Mouse (Mus musculus): ENCODE data around the gene Pfkp. TPM values are rescaled to one million over a fixed set of nuclear protein-coding genes. Genes with fewer than 3 reads are reported as not detected.

The Pfkp gene
- 100 to 1,000 TPM; 159 to 183 TPM for polyA plus RNA-seq (2017; shearing (Covaris generic))

DNA sequence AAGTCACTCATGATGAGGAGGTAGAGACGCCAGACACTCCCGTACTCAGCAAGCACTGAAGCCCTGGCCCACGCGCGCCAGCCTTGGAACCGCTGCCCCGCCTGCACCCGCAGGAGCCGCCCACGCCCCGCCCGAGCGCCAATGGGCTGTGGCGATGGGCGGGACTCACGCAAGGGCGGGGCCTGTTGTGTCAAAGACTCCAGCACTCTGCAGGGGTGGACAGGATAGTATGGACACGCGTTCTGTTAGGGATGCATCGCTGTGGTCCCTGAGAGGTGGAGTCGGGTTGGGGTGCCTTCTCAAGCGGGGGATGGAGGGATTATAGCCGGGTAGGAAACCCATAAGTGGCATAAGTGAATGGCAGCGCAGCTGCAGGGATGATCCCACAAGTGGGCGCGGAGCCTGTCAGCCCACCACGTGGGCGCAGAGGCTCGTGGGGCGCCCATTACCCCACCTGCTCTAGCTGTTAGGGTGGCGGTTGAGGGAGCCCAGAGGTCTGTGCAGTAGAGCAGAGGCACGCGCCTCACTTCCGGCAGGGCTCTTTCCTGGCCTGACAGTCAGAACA, at the start of gene Pfkp:
Pfkp (minus strand) TSS at position 109 of the 565 bp plus-strand sequence.

Other genes with a start within 250 kb of the Pfkp start
- gene Pitrm1, start 100.6 kb downstream of the Pfkp start, polyA plus RNA-seq (2017; shearing (Covaris generic)), result 10 to 100 TPM; 31.3 to 36.2 TPM